Mouse (Mus musculus) thymus, postnatal 4 days (tissue): ENCODE measurements around the gene Rsad1.

ENCODE experiments used
- DNase-seq: peaks from one replicate; pipeline ENCODE4 v3.0.0; 2021

Rsad1 gene

GRCm38 (mm10) chr11:94548041-94548784, 842 bp downstream of the Rsad1 start:
- peak; percentile 58 for DNase-seq

DNA sequence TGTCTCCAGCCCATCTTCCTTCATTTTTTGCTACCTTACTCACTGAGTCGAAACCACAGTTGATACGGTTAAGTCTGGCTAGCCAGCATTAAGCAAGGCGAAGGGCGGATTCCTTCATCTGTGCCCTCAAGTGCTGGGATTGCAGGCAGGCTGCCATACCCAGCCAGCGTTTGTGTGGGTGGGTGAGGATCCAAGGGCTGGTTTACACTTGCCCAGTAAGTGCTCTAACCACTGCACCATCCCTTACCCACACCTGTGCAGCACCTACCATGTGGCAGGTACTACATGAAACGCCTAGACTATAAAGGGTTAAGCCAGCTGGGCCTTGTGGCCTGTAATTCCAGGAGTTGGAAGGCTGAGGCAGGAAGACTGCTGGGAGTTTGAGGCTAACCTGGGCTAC, 1.8 kb downstream of the Rsad1 start:
- DNase-seq: no peak

DNA sequence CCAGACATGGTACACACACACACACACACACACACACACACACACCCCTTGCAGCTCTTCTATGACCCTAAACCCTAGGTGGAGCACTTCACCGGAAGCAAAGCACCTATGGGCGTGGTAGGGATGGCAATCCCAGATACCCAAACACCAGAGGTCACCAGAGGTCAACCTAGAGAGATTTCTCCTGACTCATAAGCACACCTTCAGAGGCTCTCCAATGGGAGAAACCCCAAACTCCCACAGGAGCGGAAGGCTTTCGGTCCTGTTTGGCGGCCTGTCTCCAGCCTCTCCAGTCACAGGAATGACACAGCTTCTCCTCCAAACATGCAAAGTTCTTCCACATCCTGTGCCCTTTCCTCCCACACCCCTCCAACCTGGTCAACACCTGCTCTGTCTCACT, 2.7 kb downstream of the Rsad1 start:
- no peak for DNase-seq

GRCm38 (mm10) chr11:94544422-94544821, 4.6 kb downstream of the Rsad1 start:
- DNase-seq: no peak

DNA sequence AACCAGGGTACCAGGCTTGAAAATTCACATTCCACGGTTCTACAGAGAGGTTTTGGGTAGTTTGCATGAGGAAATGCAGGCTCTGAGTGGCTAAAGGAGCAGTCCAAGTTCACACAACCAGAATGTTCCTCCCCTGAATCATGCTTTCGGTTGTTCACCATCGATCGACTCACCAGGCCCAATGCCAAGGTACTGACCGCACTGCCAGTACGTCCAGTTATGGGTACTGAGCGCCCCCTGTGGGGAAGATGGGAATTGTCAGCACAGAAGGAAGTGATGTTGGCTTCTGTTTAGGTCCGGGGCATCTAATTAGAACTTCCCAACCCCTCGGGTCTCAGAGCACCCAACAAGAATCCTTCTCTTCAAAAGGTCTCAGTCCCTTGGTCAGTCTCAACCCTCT, 5.1 kb downstream of the Rsad1 start:
- DNase-seq: peak; percentile 73

DNA sequence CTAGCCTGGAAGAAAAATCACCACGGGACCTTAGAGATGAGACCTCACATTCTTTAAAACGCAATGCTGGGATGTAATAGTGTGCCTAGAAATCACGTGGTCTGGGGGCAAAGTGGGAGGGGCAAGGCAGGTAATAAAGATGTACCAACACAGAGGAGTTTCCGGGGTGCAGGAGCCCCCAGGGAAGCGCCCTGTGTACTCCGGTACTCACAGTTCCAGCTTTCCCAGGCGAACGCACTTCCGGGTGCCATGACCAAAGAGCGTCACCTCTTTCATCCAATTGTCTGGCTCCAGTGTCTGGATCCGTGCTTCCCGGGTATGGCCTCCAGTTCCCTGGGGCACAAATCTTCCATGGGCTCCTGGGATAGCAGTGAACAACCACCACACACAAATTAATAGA, 5.7 kb downstream of the Rsad1 start:
- no peak for DNase-seq

GRCm38 (mm10) chr11:94542400-94542799, 6.7 kb downstream of the Rsad1 start:
- no peak for DNase-seq

DNA sequence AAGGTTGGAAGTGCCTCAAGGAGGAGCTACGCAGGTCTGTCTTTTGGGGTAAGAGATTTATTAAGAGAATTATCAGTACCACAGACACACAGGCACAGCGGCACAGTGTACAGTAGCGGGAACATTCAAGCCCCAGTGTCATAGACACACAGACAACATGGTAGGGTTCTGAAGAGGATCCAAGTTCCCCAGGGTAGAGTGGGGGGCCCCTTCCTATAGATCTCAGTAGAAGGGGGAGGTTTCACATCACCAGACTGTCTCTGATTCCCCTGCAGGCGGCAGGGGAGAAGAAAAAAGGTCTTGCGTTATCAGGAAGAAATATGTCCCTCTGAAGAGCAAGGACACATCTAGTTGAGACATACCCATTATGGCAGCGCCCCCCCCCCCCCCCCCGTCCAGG, 9.3 kb downstream of the Rsad1 start:
- no peak for DNase-seq

DNA sequence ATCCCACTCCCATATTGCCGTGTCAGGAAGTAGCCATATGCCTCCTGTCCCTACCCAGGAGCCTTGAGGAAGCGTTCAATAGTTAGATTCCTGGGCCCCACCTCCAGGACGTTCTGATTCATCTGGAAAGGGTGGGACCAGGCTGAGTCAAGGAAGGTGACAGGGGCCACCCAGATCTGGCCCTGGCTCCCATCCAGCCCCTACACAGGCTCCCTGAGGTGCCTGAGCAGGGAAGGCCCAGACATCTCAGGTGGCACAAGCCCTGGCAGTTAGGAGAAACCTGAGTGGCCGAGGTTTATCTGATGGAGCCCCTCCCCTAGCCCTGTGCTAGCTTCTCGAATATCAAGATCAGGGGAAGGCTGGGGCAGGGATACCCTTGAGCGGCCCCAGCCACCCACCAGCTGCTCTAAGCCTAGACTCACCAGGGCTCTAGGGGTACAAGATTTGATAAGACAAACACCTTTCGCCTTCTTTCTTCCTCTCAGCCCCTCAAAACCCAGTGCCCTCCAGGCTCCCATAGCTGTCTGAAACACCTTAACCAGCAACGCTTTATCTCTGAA, 10.2 kb downstream of the Rsad1 start:
- DNase-seq: no peak

DNA sequence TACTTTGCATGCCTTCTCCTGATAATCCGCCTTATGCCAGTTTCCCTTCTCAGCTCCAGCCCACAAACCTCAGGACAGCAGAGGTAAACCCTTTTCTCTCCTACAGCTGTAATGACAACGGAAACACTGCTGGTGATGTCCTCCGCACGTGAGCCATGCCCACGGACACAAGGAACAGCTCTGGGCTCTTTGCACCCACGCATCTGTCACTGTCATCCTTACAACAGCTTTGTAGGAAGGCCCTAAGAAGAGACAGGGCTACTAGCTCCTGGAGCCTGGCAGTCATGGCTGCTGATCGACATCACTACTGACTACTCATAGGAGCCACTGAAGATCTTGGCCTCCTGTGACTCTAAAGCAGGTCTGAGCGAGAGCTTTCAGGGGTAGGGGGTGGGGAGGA, 15.9 kb downstream of the Rsad1 start:
- DNase-seq: no peak

- DNase-seq: no peak
Measured at GRCm38 (mm10) chr11:94528879-94529278, 20.2 kb downstream of the Rsad1 start.

- DNase-seq: no peak
Measured at GRCm38 (mm10) chr11:94526171-94526879, 22.7 kb downstream of the Rsad1 start.

GRCm38 (mm10) chr11:94521219-94521843, 27.7 kb downstream of the Rsad1 start, which contains the start of gene Mycbpap:
Gene Mycbpap (minus strand): TSS chr11:94521742.
- peak; percentile 59 for DNase-seq

- no peak for DNase-seq
Measured at GRCm38 (mm10) chr11:94513452-94513851, 35.6 kb downstream of the Rsad1 start.

DNA sequence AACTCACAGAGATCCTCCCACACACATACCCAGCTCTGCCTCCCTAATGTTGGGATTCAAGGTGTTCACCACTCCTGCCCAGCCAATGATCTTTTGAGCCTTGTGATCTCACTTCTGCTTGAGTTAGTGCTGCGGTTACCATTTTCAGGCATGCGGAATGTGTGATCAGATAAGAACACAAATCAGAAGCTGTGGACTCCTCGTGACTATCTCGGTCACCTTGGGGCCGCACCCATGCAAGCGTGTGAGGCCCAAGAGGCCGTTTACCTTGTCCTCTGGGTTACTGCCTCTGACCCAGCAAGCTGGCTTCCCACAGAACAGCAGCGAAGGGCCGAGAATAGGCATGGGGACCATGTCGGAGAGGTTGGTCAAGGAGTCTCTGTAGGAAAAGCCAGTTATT, 40.1 kb downstream of the Rsad1 start:
- DNase-seq: no peak

GRCm38 (mm10) chr11:94501482-94501881, 47.6 kb downstream of the Rsad1 start:
- no peak for DNase-seq

- DNase-seq: no peak
Measured at GRCm38 (mm10) chr11:94500362-94500761, 48.7 kb downstream of the Rsad1 start.

- DNase-seq: no peak
Measured at GRCm38 (mm10) chr11:94499661-94500152, 49.3 kb downstream of the Rsad1 start, which contains the start of gene Epn3. Gene Epn3 (minus strand): TSS chr11:94499974.

DNA sequence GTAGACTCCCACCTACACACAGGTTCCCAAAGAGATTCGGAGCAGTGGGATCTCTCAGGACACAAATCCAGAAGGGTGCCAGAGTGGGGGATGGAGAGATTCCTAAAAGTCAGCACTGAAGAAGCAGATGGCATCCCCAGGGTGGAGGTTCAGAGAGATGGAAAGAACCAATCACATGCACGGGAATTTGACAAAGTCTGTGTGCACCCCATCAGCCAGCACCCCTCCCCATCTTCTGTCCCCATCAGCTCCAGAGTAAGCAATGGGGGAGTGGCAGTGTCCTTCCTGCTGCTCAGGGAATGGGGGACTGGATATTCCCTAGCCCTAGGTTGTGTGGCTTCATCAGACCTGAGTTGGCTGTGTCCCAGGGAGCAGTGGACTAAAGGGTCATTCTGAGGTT, 50.0 kb downstream of the Rsad1 start:
- DNase-seq: no peak

DNA sequence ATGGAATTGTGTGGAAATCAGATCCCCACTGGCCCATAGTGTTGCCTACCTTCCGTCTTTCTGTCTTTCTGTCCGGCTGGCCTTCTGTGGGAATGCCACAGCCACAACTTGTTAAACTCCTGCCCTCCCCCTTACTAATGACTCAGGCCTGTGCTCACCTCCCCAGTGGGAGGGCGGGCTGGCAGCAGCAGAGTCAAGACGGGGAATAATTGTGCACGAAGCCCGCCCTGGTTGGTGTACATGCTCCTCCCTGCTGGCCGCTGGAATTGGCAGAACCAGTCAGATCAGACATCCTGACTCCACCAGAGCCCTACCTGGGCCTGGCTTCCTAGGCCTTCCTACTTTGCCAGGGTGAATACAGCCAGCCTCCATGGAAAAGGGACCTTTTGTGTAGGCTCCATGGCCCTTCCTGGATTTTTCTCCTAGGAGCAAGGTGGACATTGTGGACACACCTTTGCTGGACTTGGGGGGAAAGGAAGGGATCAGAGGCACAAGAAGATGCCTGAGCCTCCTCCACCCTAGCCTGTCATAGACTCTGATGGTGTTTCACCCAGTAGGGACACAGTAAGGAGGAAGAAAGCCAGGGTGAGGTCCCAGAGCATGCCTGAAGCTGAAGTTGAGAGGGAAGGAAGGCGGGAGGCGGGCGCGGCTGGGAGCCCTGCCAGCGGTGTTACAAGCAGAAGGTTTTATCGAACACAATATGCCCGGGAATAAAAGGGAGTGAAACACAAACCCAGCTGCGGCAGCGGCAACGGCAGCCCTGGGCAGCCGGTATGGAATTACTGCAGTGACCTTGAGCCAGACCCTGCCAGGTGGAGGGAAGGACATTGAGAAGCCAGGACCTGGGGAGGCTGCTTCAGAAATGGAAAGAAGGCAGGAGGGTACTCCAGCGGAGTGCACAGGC, 50.7 kb downstream of the Rsad1 start:
- DNase-seq: no peak

DNA sequence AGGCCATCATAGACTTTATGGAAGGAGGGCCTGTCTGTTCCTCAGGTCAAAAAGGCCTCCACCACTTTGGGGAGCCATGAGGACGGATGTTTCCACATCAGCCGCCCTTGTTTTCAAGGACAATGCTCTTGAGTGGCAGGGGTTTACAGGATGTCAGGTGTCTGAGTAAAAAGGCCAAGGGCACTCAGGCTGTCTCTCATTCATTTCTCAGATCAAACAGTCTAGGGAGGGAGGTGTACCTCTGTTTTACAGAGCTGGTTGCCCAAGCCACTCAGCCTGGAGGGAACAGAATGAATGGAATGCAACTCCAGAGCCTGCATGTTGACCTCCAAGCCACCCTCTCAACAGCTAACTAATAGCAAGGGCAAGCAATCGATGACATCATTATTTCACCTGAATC, 53.6 kb downstream of the Rsad1 start:
- DNase-seq: no peak

GRCm38 (mm10) chr11:94491749-94492099, 57.3 kb downstream of the Rsad1 start:
- no peak for DNase-seq
